Mouse (Mus musculus): ENCODE data around the gene Col11a2. TPM values are rescaled to one million over a fixed set of nuclear protein-coding genes. Genes with fewer than 3 reads are reported as not detected.
"Not testable (repeated sequence)": the region's sequence is repeated elsewhere in the genome, so short reads cannot be mapped to it uniquely, and the experiment has no call there.

Col11a2 gene
- polyA plus RNA-seq, 1 experiment, result 0.39 TPM

- H3K36me3 ChIP-seq (ENCODE audit: control insufficient read depth, insufficient read depth, low read length), result no peaks in the 10 kb centered on the region
- DNase-seq, result peak; percentile 97
- under 1% methylated on average over 30 of the region's 30 CpGs for WGBS
- H3K27ac ChIP-seq (ENCODE audit: insufficient read depth, low read depth, low read length), result peak within 1 kb of the TSS; percentile 39
- TF ChIP-seq POLR2A (IDR thresholded peaks at IDR 0.05; ENCODE audit: low read depth, low read length) (peak; percentile 98), CTCF (conservative IDR thresholded peaks at IDR 0.05; ENCODE audit: insufficient read depth, insufficient read length, low read depth, low read length) (no peak)
- no peaks in the 10 kb centered on the region for H3K4me1 ChIP-seq (ENCODE audit: control insufficient read depth, insufficient read depth, low read length)
- no peaks in the 10 kb centered on the region for H3K27me3 ChIP-seq (replicated peaks; ENCODE audit: control insufficient read depth, insufficient read depth, low read length)
- H3K4me3 ChIP-seq (ENCODE audit: insufficient read depth, low read depth, low read length), result peak within 1 kb of the TSS; percentile 72
These were observed 39.1 kb upstream of the Col11a2 start, which contains the start of gene H2-K1 for GRCm38 (mm10) chr17:34000150-34000537. TSS of gene H2-K1 (minus strand) at chr17:34000347.

- H3K4me3 ChIP-seq (ENCODE audit: insufficient read depth, low read depth, low read length), result peak overlapping the region; percentile 38; the same call in 1 of the 2 replicates
- 69% methylated on average over 2 of the region's 2 CpGs for WGBS
These were observed 38.4 kb upstream of the Col11a2 start for GRCm38 (mm10) chr17:34000796-34001195.

GRCm38 (mm10) chr17:34003426-34003825, 35.8 kb upstream of the Col11a2 start:
- Histone ChIP-seq H3K4me1 (ENCODE audit: control insufficient read depth, insufficient read depth, low read length) (no peaks in the 10 kb centered on the region), H3K27ac (ENCODE audit: insufficient read depth, low read depth, low read length) (no peak overlapping the region), H3K4me3 (ENCODE audit: insufficient read depth, low read depth, low read length) (no peak overlapping the region), H3K36me3 (ENCODE audit: control insufficient read depth, insufficient read depth, low read length) (no peaks in the 10 kb centered on the region), H3K27me3 (replicated peaks; ENCODE audit: control insufficient read depth, insufficient read depth, low read length) (no peaks in the 10 kb centered on the region)
- DNase-seq, result peak; percentile 37
- no peak for TF ChIP-seq POLR2A (IDR thresholded peaks at IDR 0.05; ENCODE audit: low read depth, low read length)
- peak; percentile 62 for TF ChIP-seq CTCF (conservative IDR thresholded peaks at IDR 0.05; ENCODE audit: insufficient read depth, insufficient read length, low read depth, low read length)
- WGBS, result 5% methylated on average over 5 of the region's 5 CpGs

More at GRCm38 (mm10) chr17:34000796-34001195, 38.4 kb upstream of the Col11a2 start:
- not testable (repeated sequence) for H3K27ac ChIP-seq (ENCODE audit: insufficient read depth, low read depth, low read length); H3K27me3 ChIP-seq (replicated peaks; ENCODE audit: control insufficient read depth, insufficient read depth, low read length); H3K36me3 ChIP-seq (ENCODE audit: control insufficient read depth, insufficient read depth, low read length); DNase-seq; H3K4me1 ChIP-seq (ENCODE audit: control insufficient read depth, insufficient read depth, low read length)

- Histone ChIP-seq H3K27ac (ENCODE audit: insufficient read depth, low read depth, low read length) (no peak overlapping the region), H3K36me3 (ENCODE audit: control insufficient read depth, insufficient read depth, low read length) (no peaks in the 10 kb centered on the region), H3K4me1 (ENCODE audit: control insufficient read depth, insufficient read depth, low read length) (no peaks in the 10 kb centered on the region), H3K4me3 (ENCODE audit: insufficient read depth, low read depth, low read length) (no peak overlapping the region), H3K27me3 (replicated peaks; ENCODE audit: control insufficient read depth, insufficient read depth, low read length) (no peaks in the 10 kb centered on the region)
- 52% methylated on average over 2 of the region's 2 CpGs for WGBS
- no peak for TF ChIP-seq CTCF (conservative IDR thresholded peaks at IDR 0.05; ENCODE audit: insufficient read depth, insufficient read length, low read depth, low read length)
- TF ChIP-seq POLR2A (IDR thresholded peaks at IDR 0.05; ENCODE audit: low read depth, low read length), result no peak
- no peak for DNase-seq
These were observed 32.7 kb upstream of the Col11a2 start for GRCm38 (mm10) chr17:34006570-34006969.

GRCm38 (mm10) chr17:34010156-34010555, 29.1 kb upstream of the Col11a2 start:
- Histone ChIP-seq H3K4me3 (ENCODE audit: insufficient read depth, low read depth, low read length) (no peak overlapping the region), H3K27ac (ENCODE audit: insufficient read depth, low read depth, low read length) (no peak overlapping the region), H3K4me1 (ENCODE audit: control insufficient read depth, insufficient read depth, low read length) (no peaks in the 10 kb centered on the region), H3K27me3 (replicated peaks; ENCODE audit: control insufficient read depth, insufficient read depth, low read length) (no peaks in the 10 kb centered on the region), H3K36me3 (ENCODE audit: control insufficient read depth, insufficient read depth, low read length) (no peaks in the 10 kb centered on the region)
- no peak for TF ChIP-seq CTCF (conservative IDR thresholded peaks at IDR 0.05; ENCODE audit: insufficient read depth, insufficient read length, low read depth, low read length)
- no peak for TF ChIP-seq POLR2A (IDR thresholded peaks at IDR 0.05; ENCODE audit: low read depth, low read length)
- 62% methylated on average over 5 of the region's 5 CpGs for WGBS
- DNase-seq, result no peak

- no peaks in the 10 kb centered on the region for H3K36me3 ChIP-seq (ENCODE audit: control insufficient read depth, insufficient read depth, low read length)
- no peaks in the 10 kb centered on the region for H3K4me1 ChIP-seq (ENCODE audit: control insufficient read depth, insufficient read depth, low read length)
- TF ChIP-seq POLR2A (IDR thresholded peaks at IDR 0.05; ENCODE audit: low read depth, low read length) (no peak), CTCF (conservative IDR thresholded peaks at IDR 0.05; ENCODE audit: insufficient read depth, insufficient read length, low read depth, low read length) (no peak)
- DNase-seq, result no peak
- 97% methylated on average over 8 of the region's 8 CpGs for WGBS
- H3K4me3 ChIP-seq (ENCODE audit: insufficient read depth, low read depth, low read length), result no peak overlapping the region
- no peak overlapping the region for H3K27ac ChIP-seq (ENCODE audit: insufficient read depth, low read depth, low read length)
- no peaks in the 10 kb centered on the region for H3K27me3 ChIP-seq (replicated peaks; ENCODE audit: control insufficient read depth, insufficient read depth, low read length)
These were observed 25.8 kb upstream of the Col11a2 start for GRCm38 (mm10) chr17:34013436-34013835.

- Histone ChIP-seq H3K27ac (ENCODE audit: insufficient read depth, low read depth, low read length) (no peak overlapping the region), H3K4me3 (ENCODE audit: insufficient read depth, low read depth, low read length) (no peak overlapping the region), H3K4me1 (ENCODE audit: control insufficient read depth, insufficient read depth, low read length) (peaks cover 5% of the 10 kb centered on the region; the same call in 1 of the 2 replicates), H3K36me3 (ENCODE audit: control insufficient read depth, insufficient read depth, low read length) (no peaks in the 10 kb centered on the region), H3K27me3 (replicated peaks; ENCODE audit: control insufficient read depth, insufficient read depth, low read length) (no peaks in the 10 kb centered on the region)
- TF ChIP-seq POLR2A (IDR thresholded peaks at IDR 0.05; ENCODE audit: low read depth, low read length), result no peak
- no peak for TF ChIP-seq CTCF (conservative IDR thresholded peaks at IDR 0.05; ENCODE audit: insufficient read depth, insufficient read length, low read depth, low read length)
- DNase-seq, result no peak
- 95% methylated on average over 23 of the region's 23 CpGs for WGBS
These were observed 17.5 kb upstream of the Col11a2 start for GRCm38 (mm10) chr17:34021539-34022413.
